8 mouse cellular contexts compared by ENCODE assay signal in genomic region chrX:103443755-103444154, GRCm38 (mm10). TPM values are rescaled to one million over a fixed set of nuclear protein-coding genes. Genes with fewer than 3 reads are reported as not detected.
DNase-seq lines count a peak whose midpoint lies in the region; ATAC-seq and TF ChIP-seq lines count a peak whose summit lies in the region.

No protein-coding gene starts in this region.

- peak; percentile 75 for TF ChIP-seq CTCF in lung, postnatal 0 days (IDR thresholded peaks at IDR 0.05)

- peaks cover 43% of the 10 kb centered on the region for H3K27me3 ChIP-seq in heart, embryonic 11.5 days (ENCODE audit: control insufficient read depth, insufficient read depth, low read length)
- peaks cover 15% of the 10 kb centered on the region for H3K27me3 ChIP-seq in midbrain, embryonic 14.5 days (ENCODE audit: control insufficient read depth, insufficient read depth, low read length)
- peaks cover 44% of the 10 kb centered on the region for H3K27me3 ChIP-seq in midbrain, embryonic 15.5 days (replicated peaks)
- H3K27me3 ChIP-seq in lung, postnatal 0 days (replicated peaks; ENCODE audit: insufficient read depth, low read length): peaks cover 7% of the 10 kb centered on the region; the same call in 1 of the 2 replicates

- peak; percentile 27 to 48 for DNase-seq in heart, adult 18-20 months
- DNase-seq in midbrain, embryonic 14.5 days: peak; percentile 69
- DNase-seq in c-Kit-positive CD71-positive TER-119-positive erythroid progenitor cells, embryonic 14.5 days (ENCODE audit: low spot score): peak; percentile 55
- peak; percentile 62 for DNase-seq in lung, postnatal 0 days (ENCODE audit: low spot score)
- no peak for DNase-seq in urinary bladder, postnatal 4 days (ENCODE audit: low spot score in 2 of 2)
- DNase-seq in ovary, postnatal 36 days (ENCODE audit: low spot score): no peak

- no peaks in the 10 kb centered on the region for H3K9me3 ChIP-seq in heart, embryonic 11.5 days (replicated peaks; ENCODE audit: control insufficient read depth, low read length)
- H3K9me3 ChIP-seq in midbrain, embryonic 14.5 days (ENCODE audit: control insufficient read depth, low read length): no peaks in the 10 kb centered on the region
- no peaks in the 10 kb centered on the region for H3K9me3 ChIP-seq in midbrain, embryonic 15.5 days
- H3K9me3 ChIP-seq in lung, postnatal 0 days (ENCODE audit: low read length): no peaks in the 10 kb centered on the region

- no peaks in the 10 kb centered on the region for H3K4me1 ChIP-seq in heart, embryonic 11.5 days (ENCODE audit: control insufficient read depth, insufficient read depth, low read length)
- H3K4me1 ChIP-seq in midbrain, embryonic 14.5 days (ENCODE audit: control insufficient read depth, insufficient read depth, low read length): no peaks in the 10 kb centered on the region
- peaks cover 2% of the 10 kb centered on the region; the same call in 1 of the 2 replicates for H3K4me1 ChIP-seq in midbrain, embryonic 15.5 days
- H3K4me1 ChIP-seq in lung, postnatal 0 days (ENCODE audit: insufficient read depth, low read depth, low read length): no peaks in the 10 kb centered on the region

- H3K36me3 ChIP-seq in heart, embryonic 11.5 days (ENCODE audit: control insufficient read depth, insufficient read depth, low read length): no peaks in the 10 kb centered on the region
- H3K36me3 ChIP-seq in midbrain, embryonic 14.5 days (ENCODE audit: control insufficient read depth, insufficient read depth, low read length): no peaks in the 10 kb centered on the region
- H3K36me3 ChIP-seq in midbrain, embryonic 15.5 days (replicated peaks): no peaks in the 10 kb centered on the region
- H3K36me3 ChIP-seq in lung, postnatal 0 days (ENCODE audit: insufficient read depth, low read length): no peaks in the 10 kb centered on the region

- H3K4me2 ChIP-seq in heart, embryonic 11.5 days: no peak overlapping the region
- no peak overlapping the region for H3K4me2 ChIP-seq in midbrain, embryonic 14.5 days (ENCODE audit: low read length)
- H3K4me2 ChIP-seq in midbrain, embryonic 15.5 days: no peak overlapping the region
- no peak overlapping the region for H3K4me2 ChIP-seq in lung, postnatal 0 days (replicated peaks; ENCODE audit: low read depth, low read length)

- H3K4me3 ChIP-seq in heart, embryonic 11.5 days (ENCODE audit: low read depth, low read length): no peak overlapping the region
- H3K4me3 ChIP-seq in midbrain, embryonic 14.5 days (replicated peaks; ENCODE audit: low read depth, low read length): no peak overlapping the region
- H3K4me3 ChIP-seq in midbrain, embryonic 15.5 days: no peak overlapping the region
- no peak overlapping the region for H3K4me3 ChIP-seq in lung, postnatal 0 days (ENCODE audit: low read depth, low read length)

- H3K9ac ChIP-seq in heart, embryonic 11.5 days (ENCODE audit: low read depth, low read length): no peak overlapping the region
- no peak overlapping the region for H3K9ac ChIP-seq in midbrain, embryonic 14.5 days (replicated peaks; ENCODE audit: low read length)
- H3K9ac ChIP-seq in midbrain, embryonic 15.5 days: no peak overlapping the region
- H3K9ac ChIP-seq in lung, postnatal 0 days (replicated peaks; ENCODE audit: low read depth): no peak overlapping the region

- ATAC-seq in heart, embryonic 11.5 days (replicated peaks; ENCODE audit: insufficient number of reproducible peaks, low FRiP score, low TSS enrichment): no peak
- ATAC-seq in midbrain, embryonic 14.5 days (ENCODE audit: low FRiP score, low TSS enrichment): no peak
- no peak for ATAC-seq in midbrain, embryonic 15.5 days (replicated peaks)
- ATAC-seq in lung, postnatal 0 days: no peak

- H3K27ac ChIP-seq in heart, embryonic 11.5 days (ENCODE audit: low read depth, low read length): no peak overlapping the region
- H3K27ac ChIP-seq in midbrain, embryonic 14.5 days (replicated peaks; ENCODE audit: low read depth, low read length): no peak overlapping the region
- H3K27ac ChIP-seq in midbrain, embryonic 15.5 days: no peak overlapping the region
- H3K27ac ChIP-seq in lung, postnatal 0 days (ENCODE audit: low read length): no peak overlapping the region

- 32% methylated on average over 7 of the region's 7 CpGs for WGBS in heart, embryonic 11.5 days (ENCODE audit: insufficient replicate concordance)
- 37% methylated on average over 7 of the region's 7 CpGs for WGBS in midbrain, embryonic 14.5 days
- 34% methylated on average over 7 of the region's 7 CpGs for WGBS in midbrain, embryonic 15.5 days
- WGBS in lung, postnatal 0 days: 31% methylated on average over 7 of the region's 7 CpGs

- TF ChIP-seq EP300 in lung, postnatal 0 days (IDR thresholded peaks at IDR 0.05): no peak

RNA-seq across cellular contexts. Expression of gene Gm26992, which starts 21.9 kb away (rescaled TPM):
- not detected for total RNA-seq in heart, adult 18-20 months (2021)
- polyA plus RNA-seq in heart, embryonic 11.5 days (2014; fragmentation: Nextera tagmentation; extraction: Ambion mirVana): not detected in 2 replicates
- polyA plus RNA-seq in midbrain, embryonic 14.5 days (2014; fragmentation: Nextera tagmentation; extraction: Ambion mirVana): not detected in 2 replicates
- not detected in 2 replicates for polyA plus RNA-seq in midbrain, embryonic 15.5 days (2015; fragmentation: Nextera tagmentation; extraction: Ambion mirVana)
- not detected in 2 replicates for polyA plus RNA-seq in lung, postnatal 0 days (2015; fragmentation: Nextera tagmentation; extraction: Ambion mirVana)

RNA-seq across cellular contexts. Expression of gene Tsx, which starts 29.5 kb away (rescaled TPM):
- not detected for total RNA-seq in heart, adult 18-20 months (2021)
- polyA plus RNA-seq in heart, embryonic 11.5 days (2014; fragmentation: Nextera tagmentation; extraction: Ambion mirVana): 0.27 TPM in 1 of 2 replicates, not detected in the other
- polyA plus RNA-seq in midbrain, embryonic 14.5 days (2014; fragmentation: Nextera tagmentation; extraction: Ambion mirVana): 0.37 and 0.47 TPM in 2 replicates
- 0.28 and 0.37 TPM in 2 replicates for polyA plus RNA-seq in midbrain, embryonic 15.5 days (2015; fragmentation: Nextera tagmentation; extraction: Ambion mirVana)
- 0.35 and 0.39 TPM in 2 replicates for polyA plus RNA-seq in lung, postnatal 0 days (2015; fragmentation: Nextera tagmentation; extraction: Ambion mirVana)

Comparison
In these comparisons a context has a peak if more than half of its experiments do, and no peak if none do; other contexts are left out.
1. DNase-seq: peak in heart, adult 18-20 months (2 of 2), midbrain, embryonic 14.5 days (single experiment), c-Kit-positive CD71-positive TER-119-positive erythroid progenitor cells, embryonic 14.5 days (single experiment) and lung, postnatal 0 days (single experiment); none in urinary bladder, postnatal 4 days (0 of 2) and ovary, postnatal 36 days (single experiment).